Mouse (Mus musculus) c-Kit-positive CD71-positive TER-119-positive erythroid progenitor cells, embryonic 14.5 days (primary cell): ENCODE measurements at regions not wholly inside any gene's neighbourhood (a gene's known extent, or its start where the extent isn't known, plus 50 kb on each side); places are given as distances from the start of the nearest gene placed in this dataset.

Experiments
- DNase-seq: peaks from one replicate; pipeline ENCODE4 v3.0.0-alpha.2; 2013; ENCODE audit warnings: low spot score

DNA sequence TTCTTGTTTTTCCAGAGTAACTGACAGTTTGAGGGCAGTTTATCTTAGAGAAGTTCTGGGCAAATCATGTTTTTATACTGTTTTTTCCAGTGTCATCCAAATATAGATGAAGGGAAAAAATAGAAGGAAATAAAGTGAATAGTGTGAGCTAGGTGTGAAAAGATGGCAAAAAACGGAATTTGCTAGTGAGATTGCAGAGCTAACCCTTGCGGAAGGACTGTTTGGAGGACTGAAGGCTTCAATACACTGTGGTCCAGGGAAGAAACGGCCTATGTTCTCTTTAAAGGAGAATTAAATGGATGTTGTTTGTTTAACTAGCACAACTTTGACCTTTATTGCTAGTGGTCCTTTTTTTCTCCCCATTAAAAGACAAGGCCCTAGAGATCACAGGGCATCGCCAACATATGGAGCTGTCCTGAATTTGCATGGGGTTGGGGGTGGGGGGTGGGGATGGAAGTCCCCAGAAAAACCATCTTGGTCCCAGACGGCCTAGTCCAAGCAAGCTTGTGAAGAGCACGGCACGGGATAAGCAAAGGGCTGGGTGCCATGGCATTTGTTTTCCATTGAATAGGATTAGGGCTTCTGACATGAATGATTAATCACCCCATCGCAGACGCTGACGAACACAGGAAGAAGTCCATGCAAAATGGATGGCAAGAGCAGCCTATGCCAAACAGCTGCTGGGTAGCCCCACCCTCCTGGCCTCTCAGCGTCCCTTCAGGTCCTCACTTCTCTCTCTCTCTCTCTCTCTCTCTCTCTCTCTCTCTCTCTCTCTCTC, 480.0 kb downstream of the Nuf2 start:
- no peak for DNase-seq

DNA sequence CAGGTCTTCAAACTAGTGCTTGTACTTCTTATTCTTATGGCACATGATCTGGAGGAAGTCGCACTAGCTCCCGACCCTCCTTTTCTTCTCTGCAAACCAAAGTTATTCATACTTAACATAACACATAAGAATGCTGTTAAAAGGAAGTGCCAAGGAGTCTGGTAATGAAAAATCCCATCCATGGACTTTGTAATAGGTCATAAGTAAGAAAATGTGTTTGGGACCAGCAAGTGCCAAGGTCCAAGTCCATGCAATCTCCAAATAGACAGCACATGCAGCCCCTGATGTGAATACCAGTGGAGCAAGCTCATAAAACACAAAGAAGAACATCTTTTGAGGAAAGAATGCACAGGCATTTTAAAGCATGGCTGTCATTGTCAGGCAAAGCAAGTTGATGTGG, 481.4 kb downstream of the Nuf2 start:
- DNase-seq = no peak

DNA sequence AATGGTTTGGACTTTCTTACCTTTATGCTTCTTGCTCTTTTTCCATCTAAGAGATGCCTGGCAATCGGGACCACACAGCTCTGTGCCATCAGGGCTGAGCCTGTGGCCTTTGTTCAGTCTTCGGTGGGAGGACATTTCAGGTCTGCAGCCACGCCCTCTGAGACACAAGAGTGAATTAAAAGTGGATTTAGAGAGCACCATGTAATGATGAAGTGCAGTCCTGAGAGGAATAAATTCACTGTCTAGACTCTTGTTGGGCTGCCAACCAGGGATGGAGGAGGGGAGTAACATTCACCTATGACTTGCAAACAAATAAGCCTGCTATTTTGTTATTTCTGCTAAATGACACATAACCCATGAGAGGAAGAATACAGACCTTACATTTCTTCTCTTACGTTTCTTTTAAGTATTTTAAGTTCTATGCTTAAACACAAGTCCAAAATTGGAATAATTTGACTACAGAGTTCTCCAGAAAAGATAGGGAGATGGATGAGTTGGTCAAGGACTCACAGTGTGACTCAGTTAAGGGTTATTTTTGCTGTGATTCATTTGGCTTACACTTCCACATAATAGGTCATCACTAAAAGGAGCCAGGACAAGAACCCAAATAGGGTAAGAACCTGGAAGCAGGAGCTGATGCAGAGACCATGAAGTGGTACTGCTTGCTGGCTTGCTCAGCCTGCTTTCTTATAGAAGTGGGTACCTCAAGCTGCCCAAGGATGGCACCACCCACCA, 484.3 kb downstream of the Nuf2 start:
- DNase-seq = no peak

DNA sequence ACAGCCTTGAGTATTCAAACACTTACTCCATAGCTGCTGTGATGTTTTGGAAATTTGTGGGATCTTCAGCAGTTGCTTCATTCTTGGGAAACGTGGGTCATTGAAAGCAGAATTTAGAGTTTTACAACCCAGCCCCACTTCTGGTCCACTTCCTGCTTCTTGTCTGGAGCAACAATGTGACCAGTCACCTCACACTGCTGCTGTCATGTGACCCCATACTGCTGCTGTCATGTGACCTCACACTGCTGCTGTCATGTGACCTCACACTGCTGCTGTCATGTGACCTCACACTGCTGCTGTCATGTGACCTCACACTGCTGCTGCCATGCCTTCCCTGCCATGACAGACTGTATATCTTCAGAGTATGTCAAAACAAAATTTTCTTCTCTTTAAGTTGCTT, 497.7 kb downstream of the Nuf2 start:
- no peak for DNase-seq

DNA sequence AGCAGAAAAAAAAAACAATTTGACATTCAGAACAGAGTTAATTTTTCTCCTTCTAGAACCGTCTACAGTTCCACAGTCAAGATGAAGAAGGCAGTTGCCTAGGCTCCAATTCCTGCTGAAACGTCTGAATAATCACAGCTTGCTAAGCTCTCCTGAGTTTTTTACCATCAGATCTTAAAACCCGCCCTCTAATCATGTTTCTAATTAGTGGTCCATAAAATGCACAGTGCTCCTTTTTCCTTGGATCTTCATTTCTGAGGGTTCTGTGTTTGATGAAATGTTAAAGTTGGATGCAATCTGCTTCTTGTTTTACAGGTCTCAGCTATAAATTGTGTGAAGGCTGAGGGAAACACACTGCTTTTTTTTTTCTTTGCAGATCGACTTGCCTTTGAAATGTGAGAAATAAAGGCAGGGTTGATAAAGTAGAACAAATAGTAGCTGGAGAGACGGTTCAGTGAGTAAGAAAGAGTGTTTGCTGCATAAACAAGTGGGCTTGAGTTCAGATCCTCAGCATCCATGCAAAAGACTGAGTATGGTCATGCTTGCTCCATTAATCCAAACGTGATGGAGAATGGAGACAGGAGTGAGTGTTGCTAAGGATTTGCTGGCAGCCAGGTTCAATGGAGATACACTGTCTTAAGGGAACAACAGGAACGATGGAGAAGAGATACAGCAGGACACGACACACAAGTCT, 499.3 kb downstream of the Nuf2 start:
- DNase-seq = no peak

DNA sequence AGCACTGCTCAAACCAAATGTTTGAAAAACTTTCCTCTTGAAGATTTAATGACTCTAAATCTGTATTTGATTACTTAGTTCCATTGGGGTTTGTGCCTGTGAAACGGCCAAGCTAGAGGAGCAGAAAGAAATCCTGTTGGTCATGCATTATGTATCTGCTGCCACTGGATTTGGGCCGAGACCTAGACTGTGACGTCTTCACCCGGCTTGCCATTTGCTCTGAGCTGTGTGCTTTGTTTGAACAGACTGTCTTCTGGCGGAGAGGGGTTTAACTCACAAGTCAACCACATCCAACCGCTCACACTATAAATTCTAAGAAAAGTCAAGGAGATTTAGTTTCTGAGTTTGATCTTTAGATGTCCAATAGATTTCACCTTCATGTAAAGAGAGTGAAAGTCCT, 503.6 kb downstream of the Nuf2 start:
- DNase-seq = no peak

DNA sequence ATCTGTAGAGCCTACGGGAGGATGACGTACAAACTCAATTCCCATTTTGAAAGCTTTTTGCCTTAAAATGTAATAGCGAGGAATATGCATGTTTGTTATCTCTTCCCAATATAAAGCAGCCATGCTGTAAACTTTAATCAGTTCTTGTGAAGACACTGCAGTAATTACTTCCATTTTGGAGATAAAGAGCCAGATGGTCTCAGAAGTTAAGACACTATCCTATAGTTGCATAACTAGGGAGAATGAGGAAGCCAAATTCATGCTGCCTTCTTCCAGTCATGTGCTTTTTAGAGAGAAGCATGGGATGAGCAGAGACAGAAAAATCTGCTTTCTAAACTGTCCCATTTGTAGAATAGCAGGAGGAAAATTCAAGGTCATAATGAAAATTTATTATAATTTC, 504.0 kb downstream of the Nuf2 start:
- DNase-seq = no peak

DNA sequence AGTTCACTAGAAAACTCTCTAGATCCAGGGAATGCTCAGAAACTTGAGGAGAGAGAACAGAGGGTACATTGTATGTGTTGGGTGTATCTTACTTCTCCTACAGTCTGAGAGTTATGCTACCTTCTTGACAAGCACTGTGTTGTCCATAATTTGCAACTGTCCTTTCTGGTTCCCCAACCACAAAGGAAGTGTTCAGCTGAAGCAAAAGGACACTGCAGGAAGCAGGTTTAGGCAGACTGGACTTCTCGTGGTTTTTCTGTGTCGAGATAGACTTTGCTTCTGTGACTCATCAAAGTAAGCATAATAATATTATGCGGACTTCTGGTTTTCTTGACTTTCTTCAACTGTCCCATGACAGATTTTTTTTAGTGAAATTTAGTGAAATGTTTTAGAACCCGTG, 506.7 kb downstream of the Nuf2 start:
- DNase-seq = no peak

DNA sequence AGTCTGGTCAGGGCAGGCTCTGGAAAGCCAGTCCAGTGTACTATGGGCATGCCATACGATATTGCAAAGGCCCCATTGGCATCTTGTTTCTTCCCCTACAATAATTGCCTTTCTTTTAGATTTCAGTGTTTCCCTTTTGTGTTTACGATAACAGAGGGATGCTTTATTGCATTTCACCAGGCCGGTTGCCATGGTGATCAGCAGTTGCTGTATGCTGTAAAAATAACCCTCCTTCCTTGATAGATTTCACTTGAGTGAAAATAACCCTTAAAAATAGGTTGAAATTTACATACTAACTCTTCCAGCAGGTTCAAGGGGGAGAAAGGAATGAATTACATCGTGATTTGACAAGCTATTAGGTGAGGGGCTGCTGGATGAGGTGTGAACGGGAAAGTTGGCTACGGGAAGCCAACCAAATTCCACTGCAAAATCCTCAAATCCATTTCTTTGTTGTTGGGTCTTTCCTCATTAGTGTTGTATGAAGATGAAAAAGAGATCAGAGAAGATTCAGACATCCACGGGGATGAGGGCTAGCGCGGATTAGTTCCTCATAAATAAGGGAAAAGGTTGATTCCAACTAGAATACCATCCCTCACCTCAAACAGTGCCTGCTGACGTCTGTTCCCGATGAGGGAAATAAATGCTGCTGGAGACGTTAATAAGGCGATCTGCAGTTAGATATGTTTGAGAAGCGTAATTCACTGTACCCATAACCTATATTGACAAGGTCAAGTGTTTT, 539.6 kb downstream of the Nuf2 start:
- no peak for DNase-seq

DNA sequence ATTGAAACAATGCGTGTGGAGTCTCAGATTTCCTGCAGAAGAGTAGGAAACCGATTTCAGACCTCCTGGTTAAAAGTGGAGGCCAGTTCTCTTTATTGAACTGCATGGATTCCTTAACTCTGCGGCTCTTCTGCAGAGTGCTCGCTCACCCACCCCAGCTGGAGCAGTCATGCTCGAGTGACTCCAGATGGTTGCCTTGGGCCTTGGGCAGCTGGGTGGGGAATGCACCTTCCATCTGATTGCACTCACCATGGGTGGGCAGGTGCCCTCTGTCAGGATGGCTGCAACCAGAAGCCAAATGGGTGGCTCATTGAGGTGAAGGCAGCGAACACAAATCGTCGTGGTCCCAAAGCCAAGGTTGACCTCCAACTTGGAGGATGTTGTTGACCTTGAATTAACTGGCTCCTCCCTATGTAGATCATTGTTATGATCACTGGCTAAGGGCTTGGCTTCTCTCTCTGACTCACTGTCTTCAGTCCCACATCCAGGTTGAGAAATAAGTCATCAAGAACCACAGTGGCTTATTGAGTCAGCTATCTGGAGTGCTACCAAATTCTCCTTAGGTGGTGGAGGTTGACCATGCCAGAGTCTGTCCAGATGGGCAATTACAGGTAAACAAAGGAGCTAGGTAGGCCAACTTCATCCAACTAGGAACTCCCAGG, 543.1 kb upstream of the Pbx1 start:
- DNase-seq = no peak

DNA sequence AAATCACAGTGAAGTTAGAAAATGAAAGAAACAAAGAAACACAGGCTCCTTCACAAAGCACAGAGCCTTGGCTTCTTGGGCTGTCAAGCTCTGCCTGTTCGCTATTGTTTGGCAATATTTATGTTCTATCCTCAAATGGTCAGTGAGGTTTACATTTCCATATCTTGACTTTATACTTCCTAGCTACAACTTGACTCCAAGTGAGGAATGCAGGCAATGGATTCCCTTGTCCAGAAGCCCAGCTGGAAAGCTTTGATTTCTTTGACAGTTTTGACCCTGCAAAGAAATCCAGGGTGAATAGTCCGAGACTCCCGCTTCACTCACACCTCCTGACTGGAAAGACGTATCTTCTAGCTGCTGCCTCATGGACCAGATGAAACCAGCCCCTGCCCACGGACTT, 537.3 kb upstream of the Pbx1 start:
- no peak for DNase-seq

DNA sequence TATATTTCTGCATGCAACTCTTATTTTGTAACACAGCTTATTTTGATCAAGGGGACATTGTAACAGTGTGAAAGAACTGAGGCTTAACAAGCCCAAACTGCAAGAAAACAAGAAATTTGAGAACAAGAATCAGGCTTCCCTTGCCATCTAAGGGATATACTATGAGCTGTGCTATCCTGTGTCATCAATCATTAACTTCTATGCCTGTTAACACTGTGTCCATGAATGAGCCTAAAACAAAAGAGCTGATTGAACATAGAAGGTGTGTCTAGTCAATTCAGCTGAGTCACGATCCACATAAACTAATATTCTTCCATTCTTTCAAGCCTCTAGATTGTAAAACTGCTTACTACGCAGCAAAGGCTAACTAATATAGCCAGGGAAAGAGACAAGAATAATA, 535.3 kb upstream of the Pbx1 start:
- DNase-seq = no peak

DNA sequence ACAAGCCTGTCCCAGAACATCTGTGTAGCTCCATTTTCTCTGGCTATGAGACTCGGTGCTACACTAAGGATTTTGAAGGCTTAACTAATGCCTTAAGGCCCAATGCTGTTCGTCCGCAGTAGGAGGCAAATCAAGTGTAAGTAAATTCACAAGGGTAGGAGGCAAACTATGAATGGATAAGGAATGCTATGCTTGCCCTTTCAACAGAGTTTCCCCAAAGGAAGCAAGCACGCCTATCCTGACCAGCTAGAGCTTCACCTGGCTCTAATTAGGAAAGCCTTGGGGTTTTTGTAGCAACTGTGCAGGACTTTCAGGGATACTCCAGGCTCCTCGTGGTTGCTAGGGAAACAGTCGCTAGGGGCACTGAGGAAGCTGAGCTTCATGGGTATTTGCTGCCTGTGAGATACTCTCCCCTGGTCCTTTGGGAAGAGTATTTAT, 532.4 kb upstream of the Pbx1 start:
- no peak for DNase-seq

DNA sequence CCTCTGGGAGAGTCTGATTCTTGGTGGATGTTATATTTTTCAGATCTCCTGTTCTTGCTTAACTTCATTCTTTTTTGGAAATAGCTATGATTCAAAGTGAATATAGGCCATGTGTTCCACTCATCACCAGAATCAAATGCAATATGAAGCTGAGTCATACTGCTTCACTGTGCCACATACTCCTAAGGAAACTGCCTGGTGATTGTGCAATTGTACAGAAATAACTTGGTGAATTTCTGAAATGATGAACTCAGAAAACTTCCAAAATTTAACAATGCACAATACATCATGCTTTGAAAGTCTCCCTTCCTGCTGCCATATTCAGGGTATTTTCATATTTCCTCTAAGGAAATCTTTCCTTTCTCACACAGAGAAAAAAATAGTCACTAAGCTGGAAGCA, 518.9 kb upstream of the Pbx1 start:
- DNase-seq = no peak

DNA sequence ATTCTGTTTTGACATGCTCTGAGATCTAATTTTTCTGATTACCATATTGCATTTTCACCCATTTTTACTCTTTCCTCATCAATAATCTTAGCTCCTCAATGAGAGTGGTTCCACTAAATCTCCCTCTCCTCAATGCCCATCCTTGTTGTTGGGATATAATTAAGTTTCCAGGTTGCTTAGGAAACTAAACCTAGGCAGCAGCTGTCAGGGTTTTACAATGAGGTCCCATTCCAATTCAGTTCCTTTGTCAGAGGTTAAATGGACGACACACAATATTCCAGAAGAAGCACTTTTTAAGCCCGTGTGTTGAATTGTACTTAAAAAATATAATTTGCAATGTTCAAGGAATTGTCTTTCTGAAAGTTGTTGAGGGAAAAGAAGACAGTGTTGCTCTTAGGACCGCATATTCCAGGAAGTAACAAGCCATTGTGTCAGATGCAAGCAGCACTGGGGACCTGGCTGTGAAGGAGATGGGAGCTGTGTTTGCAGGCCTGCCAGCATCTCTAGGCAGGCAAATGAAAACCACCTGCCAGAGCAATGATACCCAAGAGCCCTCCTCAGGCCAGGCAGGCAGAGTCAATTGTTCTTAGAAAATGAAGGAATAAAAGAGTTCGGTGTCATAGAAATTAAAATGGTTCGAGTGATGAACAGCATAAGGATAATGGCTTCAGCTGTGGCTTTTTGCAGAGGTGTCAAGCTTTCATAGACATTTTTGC, 492.2 kb upstream of the Pbx1 start:
- DNase-seq = no peak

DNA sequence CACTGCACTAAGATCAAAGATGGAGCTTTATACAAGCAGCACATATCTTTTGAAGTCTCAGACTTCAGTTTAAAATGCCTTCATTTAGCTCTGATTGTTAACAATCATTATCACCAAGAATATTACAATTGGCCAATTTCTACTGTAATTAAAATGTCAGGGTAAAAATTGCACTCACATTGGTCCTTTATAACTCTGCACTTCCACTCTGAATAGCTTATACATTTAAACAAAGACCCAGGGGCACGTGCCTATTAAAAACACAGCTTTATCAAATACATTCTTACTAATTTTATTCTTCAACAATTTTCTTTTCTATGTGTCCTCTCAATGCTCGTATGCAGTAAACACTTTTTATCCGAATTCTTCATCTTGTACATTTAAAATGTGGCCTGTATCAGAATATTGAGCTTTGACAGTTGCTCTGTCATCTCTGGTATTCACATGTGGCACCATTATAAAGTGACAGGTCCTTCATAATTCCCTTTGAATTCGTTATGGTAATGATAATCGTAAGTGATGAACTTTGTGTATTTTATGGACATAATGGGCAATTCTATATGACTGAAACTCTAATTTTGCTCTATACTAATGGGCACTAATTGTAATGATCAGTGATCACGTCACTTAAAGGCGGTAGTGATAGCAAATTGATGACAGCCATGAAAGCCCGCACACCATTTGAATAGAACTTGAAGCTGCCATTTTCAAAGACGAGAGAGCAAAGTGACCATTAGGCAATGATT, 486.4 kb upstream of the Pbx1 start:
- DNase-seq = no peak

DNA sequence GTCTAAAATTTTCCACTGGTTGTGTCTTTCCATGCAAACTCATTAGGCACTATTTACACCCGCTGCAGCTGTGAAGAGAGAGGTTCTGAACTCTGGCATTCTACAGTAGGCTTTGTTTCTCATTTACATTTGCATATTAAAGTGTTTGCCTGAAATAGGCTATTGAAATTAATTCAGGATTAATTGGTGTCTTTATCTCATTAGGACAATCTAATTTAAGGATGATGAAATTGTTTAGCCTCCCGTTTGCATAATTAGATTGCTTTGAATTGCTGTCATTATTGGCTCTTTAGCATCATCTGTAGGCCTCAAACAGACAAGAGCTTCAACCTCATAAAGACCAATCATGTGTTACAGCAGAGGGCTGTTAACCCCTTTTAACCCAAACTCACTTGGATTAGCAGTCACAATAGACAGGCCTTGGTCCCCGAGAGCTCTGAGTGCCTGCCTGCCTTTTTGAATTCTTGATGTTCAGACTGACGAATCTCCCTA, 476.7 kb upstream of the Pbx1 start:
- DNase-seq = no peak

DNA sequence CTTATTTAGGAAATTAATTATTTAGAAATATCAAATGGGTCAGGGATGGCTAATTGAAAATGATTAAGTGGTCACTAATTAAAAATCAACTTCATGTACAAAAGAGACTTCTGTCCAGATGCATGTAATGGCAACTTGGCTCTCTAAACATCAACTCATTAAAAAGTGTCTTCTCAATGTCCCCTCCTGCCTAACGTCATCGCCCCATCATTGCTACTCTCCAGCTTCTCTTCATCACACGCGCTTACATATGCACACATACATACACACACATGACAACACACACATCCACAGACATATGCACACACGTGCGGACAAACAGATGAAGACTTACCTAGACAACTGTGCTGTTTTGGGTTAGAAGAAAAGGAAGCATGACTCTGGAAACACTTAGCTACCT, 476.1 kb upstream of the Pbx1 start:
- DNase-seq = no peak

DNA sequence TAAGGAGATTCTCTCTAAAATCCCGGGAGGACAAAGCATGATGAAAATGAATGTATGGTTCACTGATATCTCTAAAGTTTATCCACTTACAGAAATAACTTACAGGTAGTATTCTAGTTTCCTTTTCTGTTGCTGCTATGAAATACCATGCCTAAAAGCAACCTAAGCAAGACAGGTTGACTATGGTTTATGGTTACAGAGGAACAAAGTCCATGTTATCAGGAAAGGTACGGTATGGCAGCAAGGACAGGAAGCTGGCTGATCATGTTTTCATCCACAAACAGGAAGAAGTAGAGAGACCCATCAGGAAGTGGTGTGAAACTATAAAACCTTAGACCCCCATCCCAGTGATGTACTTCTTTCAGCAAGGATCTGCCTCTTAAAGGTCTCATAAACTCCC, 466.4 kb upstream of the Pbx1 start:
- no peak for DNase-seq

DNA sequence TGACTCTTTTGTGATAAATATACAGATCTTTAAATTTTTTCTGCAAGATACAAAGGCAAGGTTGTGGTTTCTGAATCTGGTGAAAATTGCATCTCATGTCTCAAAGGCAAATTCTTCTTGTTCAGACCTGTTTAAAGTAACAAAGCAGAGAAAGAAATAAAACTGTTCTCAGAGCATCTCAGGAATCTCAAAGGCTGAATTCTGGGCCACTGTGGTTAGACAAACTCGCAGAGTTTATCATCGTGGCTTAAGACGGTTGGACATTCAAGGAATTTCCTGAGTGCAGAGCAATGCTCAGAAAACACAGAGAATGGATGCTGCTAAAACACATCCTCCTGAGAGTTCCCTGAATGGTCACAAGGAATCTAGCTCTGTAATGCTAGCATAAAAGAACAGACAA, 429.5 kb upstream of the Pbx1 start:
- DNase-seq = no peak
